8 mouse cellular contexts compared by ENCODE assay signal in genomic region chr7:80689221-80689591, GRCm38 (mm10). TPM values are rescaled to one million over a fixed set of nuclear protein-coding genes. Genes with fewer than 3 reads are reported as not detected.
DNase-seq lines count a peak whose midpoint lies in the region; ATAC-seq lines count a peak whose summit lies in the region.

No protein-coding gene starts in this region.

- H3K9ac ChIP-seq in kidney, embryonic 14.5 days (ENCODE audit: low read depth, low read length), result peak overlapping the region; percentile 95; the same call in 1 of the 2 replicates
- peak overlapping the region; percentile 92 for H3K9ac ChIP-seq in forebrain, embryonic 14.5 days (ENCODE audit: low read length)
- H3K9ac ChIP-seq in intestine, embryonic 16.5 days (ENCODE audit: low read depth, low read length), result peak overlapping the region; percentile 94
- H3K9ac ChIP-seq in midbrain, embryonic 13.5 days (replicated peaks), result peak overlapping the region; percentile 89

- peak overlapping the region; percentile 84 for H3K4me3 ChIP-seq in kidney, embryonic 14.5 days (ENCODE audit: low read length)
- H3K4me3 ChIP-seq in forebrain, embryonic 14.5 days (ENCODE audit: low read depth, low read length), result peak overlapping the region; percentile 78
- H3K4me3 ChIP-seq in intestine, embryonic 16.5 days (ENCODE audit: low read length), result peak overlapping the region; percentile 72
- peak overlapping the region; percentile 85 for H3K4me3 ChIP-seq in midbrain, embryonic 13.5 days (replicated peaks)

- peaks cover 7% of the 10 kb centered on the region for H3K4me1 ChIP-seq in kidney, embryonic 14.5 days (ENCODE audit: control insufficient read depth, insufficient read depth, low read length)
- H3K4me1 ChIP-seq in forebrain, embryonic 14.5 days (ENCODE audit: control insufficient read depth, insufficient read depth, low read length), result peaks cover 4% of the 10 kb centered on the region
- H3K4me1 ChIP-seq in intestine, embryonic 16.5 days (ENCODE audit: control insufficient read depth, insufficient read depth, low read length), result peaks cover 13% of the 10 kb centered on the region
- peaks cover 23% of the 10 kb centered on the region for H3K4me1 ChIP-seq in midbrain, embryonic 13.5 days (replicated peaks)

- no peak for ATAC-seq in kidney, embryonic 14.5 days (ENCODE audit: low FRiP score, low TSS enrichment)
- no peak for ATAC-seq in forebrain, embryonic 14.5 days
- ATAC-seq in intestine, embryonic 16.5 days, result no peak
- peak; percentile 16; the same call in 1 of the 2 replicates for ATAC-seq in midbrain, embryonic 13.5 days

- no peaks in the 10 kb centered on the region for H3K36me3 ChIP-seq in kidney, embryonic 14.5 days (ENCODE audit: control insufficient read depth, insufficient read depth, low read length)
- no peaks in the 10 kb centered on the region for H3K36me3 ChIP-seq in forebrain, embryonic 14.5 days (ENCODE audit: control insufficient read depth, insufficient read depth, low read length)
- no peaks in the 10 kb centered on the region for H3K36me3 ChIP-seq in intestine, embryonic 16.5 days (ENCODE audit: control insufficient read depth, insufficient read depth, low read length)
- H3K36me3 ChIP-seq in midbrain, embryonic 13.5 days, result no peaks in the 10 kb centered on the region

- H3K9me3 ChIP-seq in kidney, embryonic 14.5 days (ENCODE audit: control insufficient read depth, low read length), result no peaks in the 10 kb centered on the region
- no peaks in the 10 kb centered on the region for H3K9me3 ChIP-seq in forebrain, embryonic 14.5 days (replicated peaks; ENCODE audit: control insufficient read depth, low read length)
- no peaks in the 10 kb centered on the region for H3K9me3 ChIP-seq in intestine, embryonic 16.5 days (ENCODE audit: control insufficient read depth, low read length)
- no peaks in the 10 kb centered on the region for H3K9me3 ChIP-seq in midbrain, embryonic 13.5 days

- peak overlapping the region; percentile 95 for H3K27ac ChIP-seq in kidney, embryonic 14.5 days (ENCODE audit: low read depth, low read length)
- peak overlapping the region; percentile 93 for H3K27ac ChIP-seq in forebrain, embryonic 14.5 days (ENCODE audit: low read depth, low read length)
- H3K27ac ChIP-seq in intestine, embryonic 16.5 days (ENCODE audit: low read length), result peak overlapping the region; percentile 96
- H3K27ac ChIP-seq in midbrain, embryonic 13.5 days, result peak overlapping the region; percentile 96

- DNase-seq in kidney, adult 11 months, result no peak
- DNase-seq in Muller cell, postnatal 12 days (ENCODE audit: inconsistent ontology term), result peak; percentile 79
- no peak for DNase-seq in forebrain, embryonic 14.5 days (ENCODE audit: low spot score)
- no peak for DNase-seq in B cell, adult 2 months
- no peak for DNase-seq in right cerebral cortex, postnatal 4 days

- H3K27me3 ChIP-seq in kidney, embryonic 14.5 days (ENCODE audit: control insufficient read depth, insufficient read depth, low read length), result no peaks in the 10 kb centered on the region
- no peaks in the 10 kb centered on the region for H3K27me3 ChIP-seq in forebrain, embryonic 14.5 days (replicated peaks; ENCODE audit: control insufficient read depth, insufficient read depth, low read length)
- no peaks in the 10 kb centered on the region for H3K27me3 ChIP-seq in intestine, embryonic 16.5 days (replicated peaks; ENCODE audit: control insufficient read depth, insufficient read depth, low read length)
- H3K27me3 ChIP-seq in midbrain, embryonic 13.5 days, result no peaks in the 10 kb centered on the region

- H3K4me2 ChIP-seq in kidney, embryonic 14.5 days (replicated peaks; ENCODE audit: low read depth, low read length), result peak overlapping the region; percentile 88
- H3K4me2 ChIP-seq in forebrain, embryonic 14.5 days (ENCODE audit: low read length), result peak overlapping the region; percentile 75
- peak overlapping the region; percentile 89 for H3K4me2 ChIP-seq in intestine, embryonic 16.5 days (ENCODE audit: low read depth, low read length)
- peak overlapping the region; percentile 65 for H3K4me2 ChIP-seq in midbrain, embryonic 13.5 days (replicated peaks)

- WGBS in kidney, embryonic 14.5 days, result 17% methylated on average over 10 of the region's 10 CpGs
- 23% methylated on average over 10 of the region's 10 CpGs for WGBS in forebrain, embryonic 14.5 days
- WGBS in intestine, embryonic 16.5 days, result 26% methylated on average over 10 of the region's 10 CpGs
- WGBS in midbrain, embryonic 13.5 days, result 18% methylated on average over 10 of the region's 10 CpGs

RNA-seq across cellular contexts. Expression of gene Crtc3, which starts 0.5 kb away (rescaled TPM):
- polyA plus RNA-seq in kidney, embryonic 14.5 days (2014; fragmentation: Nextera tagmentation; extraction: Ambion mirVana), result 21.1 and 27.3 TPM in 2 replicates
- 7.9 and 10.6 TPM in 2 replicates for polyA plus RNA-seq in forebrain, embryonic 14.5 days (2014; fragmentation: Nextera tagmentation; extraction: Ambion mirVana)
- polyA plus RNA-seq in intestine, embryonic 16.5 days (2015; fragmentation: Nextera tagmentation; extraction: Ambion mirVana), result 9.6 and 11.8 TPM in 2 replicates
- 12.4 and 13.1 TPM in 2 replicates for polyA plus RNA-seq in midbrain, embryonic 13.5 days (2015; fragmentation: Nextera tagmentation; extraction: Ambion mirVana)
